ENCODE assay signal across 8 mouse cellular contexts in the genomic region with DNA sequence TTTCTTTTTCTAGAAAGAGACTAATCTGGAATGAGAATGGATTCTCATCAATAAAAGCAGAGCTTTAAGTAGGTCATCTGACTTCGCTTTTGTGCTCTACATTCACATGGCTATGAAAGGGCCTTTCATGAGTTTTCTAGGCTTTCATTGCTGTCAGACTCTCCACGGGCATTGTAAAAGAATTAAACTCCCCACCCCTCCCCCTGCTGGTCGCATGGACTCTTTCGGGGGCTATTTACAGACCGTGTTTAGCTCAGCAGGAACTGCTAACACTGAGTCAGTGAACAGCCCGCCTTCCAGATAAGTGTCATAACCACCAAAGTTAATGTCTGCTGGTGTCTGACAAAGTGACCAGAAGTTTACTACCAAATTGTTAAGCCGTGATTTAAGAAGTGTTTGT. TPM values are rescaled to one million over a fixed set of nuclear protein-coding genes. Genes with fewer than 3 reads are reported as not detected.
DNase-seq lines count a peak whose midpoint lies in the region; ATAC-seq and TF ChIP-seq lines count a peak whose summit lies in the region.

No protein-coding gene starts in this region.

- no peaks in the 10 kb centered on the region for H3K27me3 ChIP-seq in forebrain, embryonic 11.5 days (ENCODE audit: control insufficient read depth, insufficient read depth, low read length)
- no peaks in the 10 kb centered on the region for H3K27me3 ChIP-seq in heart, embryonic 13.5 days (replicated peaks)
- no peaks in the 10 kb centered on the region for H3K27me3 ChIP-seq in thymus, adult 2 months (ENCODE audit: control insufficient read depth, insufficient read depth, low read length)

- no peak for TF ChIP-seq POLR2A in thymus, adult 2 months (IDR thresholded peaks at IDR 0.05; ENCODE audit: control insufficient read depth, extremely low read depth, insufficient read depth, low read length, poor library complexity)

- H3K4me3 ChIP-seq in forebrain, embryonic 11.5 days (ENCODE audit: low read depth, low read length) = no peak overlapping the region
- H3K4me3 ChIP-seq in heart, embryonic 13.5 days = no peak overlapping the region
- no peak overlapping the region for H3K4me3 ChIP-seq in thymus, adult 2 months (ENCODE audit: control insufficient read depth, insufficient read depth, low read length)

- peaks cover 3% of the 10 kb centered on the region; the same call in 1 of the 2 replicates for H3K9me3 ChIP-seq in forebrain, embryonic 11.5 days (ENCODE audit: control insufficient read depth, low read length)
- H3K9me3 ChIP-seq in heart, embryonic 13.5 days = 0 out of 2 replicates have a peak, but pooled peaks cover 3% of the 10 kb centered on the region

- no peaks in the 10 kb centered on the region for H3K36me3 ChIP-seq in forebrain, embryonic 11.5 days (ENCODE audit: control insufficient read depth, insufficient read depth, low read length)
- 0 out of 2 replicates have a peak, but pooled peaks cover 4% of the 10 kb centered on the region for H3K36me3 ChIP-seq in heart, embryonic 13.5 days
- H3K36me3 ChIP-seq in thymus, adult 2 months (ENCODE audit: control insufficient read depth, insufficient read depth, low read length) = no peaks in the 10 kb centered on the region

- peak; percentile 87 for ATAC-seq in forebrain, embryonic 11.5 days (replicated peaks; ENCODE audit: low FRiP score)
- no peak for ATAC-seq in heart, embryonic 13.5 days (ENCODE audit: extremely low read depth, insufficient number of reproducible peaks, low FRiP score, low TSS enrichment)
- ATAC-seq in megakaryocyte-erythroid progenitor cell, adult 5-6 weeks (replicated peaks; ENCODE audit: low FRiP score, low TSS enrichment, poor library complexity, severe bottlenecking) = 0 out of 2 replicates have a peak, but pooled peaks have one; percentile 58

- no peak overlapping the region for H3K9ac ChIP-seq in forebrain, embryonic 11.5 days (ENCODE audit: low read length)
- no peak overlapping the region for H3K9ac ChIP-seq in heart, embryonic 13.5 days

- H3K27ac ChIP-seq in forebrain, embryonic 11.5 days (ENCODE audit: low read depth, low read length) = peak overlapping the region; percentile 92
- peak overlapping the region; percentile 43; the same call in 1 of the 2 replicates for H3K27ac ChIP-seq in heart, embryonic 13.5 days (replicated peaks)
- H3K27ac ChIP-seq in thymus, adult 2 months (ENCODE audit: control insufficient read depth, insufficient read depth, low read length) = no peak overlapping the region

- peaks cover 10% of the 10 kb centered on the region; the same call in 1 of the 2 replicates for H3K4me1 ChIP-seq in forebrain, embryonic 11.5 days (replicated peaks; ENCODE audit: control insufficient read depth, insufficient read depth, low read length)
- peaks cover 31% of the 10 kb centered on the region for H3K4me1 ChIP-seq in heart, embryonic 13.5 days
- H3K4me1 ChIP-seq in thymus, adult 2 months (replicated peaks; ENCODE audit: control insufficient read depth, insufficient read depth, low read length) = peaks cover 10% of the 10 kb centered on the region

- WGBS in forebrain, embryonic 11.5 days = 8% methylated on average over 7 of the region's 7 CpGs
- 30% methylated on average over 7 of the region's 7 CpGs for WGBS in heart, embryonic 13.5 days
- 51% methylated on average over 7 of the region's 7 CpGs for WGBS in thymus, adult 2 months

- no peak for TF ChIP-seq CTCF in thymus, adult 2 months (IDR thresholded peaks at IDR 0.05; ENCODE audit: borderline replicate concordance, control insufficient read depth, extremely low read depth, insufficient read depth, low read length, poor library complexity)

- DNase-seq in thymus, postnatal 14 days = peak; percentile 30
- no peak for DNase-seq in thymus, postnatal 10 days (ENCODE audit: low spot score in 2 of 2)
- DNase-seq in forebrain, embryonic 11.5 days (ENCODE audit: low spot score) = peak; percentile 85
- DNase-seq in layer of hippocampus, adult 9-11 months = peak; percentile 91
- peak; percentile 21 for DNase-seq in skeletal muscle tissue, adult 2 months (ENCODE audit: low read depth, low spot score)
- DNase-seq in thymus, adult 2 months = no peak

- H3K4me2 ChIP-seq in forebrain, embryonic 11.5 days (ENCODE audit: low read depth, low read length, severe bottlenecking) = no peak overlapping the region
- no peak overlapping the region for H3K4me2 ChIP-seq in heart, embryonic 13.5 days

RNA-seq across cellular contexts. Expression of a gene that starts 41.5 kb away (rescaled TPM):
- polyA plus RNA-seq in forebrain, embryonic 11.5 days (2014; fragmentation: Nextera tagmentation; extraction: Ambion mirVana) = 116 and 128 TPM in 2 replicates
- 64.0 and 64.6 TPM in 2 replicates for polyA plus RNA-seq in heart, embryonic 13.5 days (2015; fragmentation: Nextera tagmentation; extraction: Ambion mirVana)
- total RNA-seq in megakaryocyte-erythroid progenitor cell, adult 5-6 weeks (2014; fragmentation: Nextera tagmentation) = 77.0 and 78.4 TPM in 2 replicates
- total RNA-seq in megakaryocyte-erythroid progenitor cell, adult 5-6 weeks (2017) = 159 and 194 TPM in 2 replicates
- polyA plus RNA-seq in thymus, adult 2 months (2012; rRNA removed) = 109 and 113 TPM in 2 replicates

Comparison
In these comparisons a context has a peak if more than half of its experiments do, and no peak if none do; other contexts are left out.
1. DNase-seq: peak in thymus, postnatal 14 days (single experiment), forebrain, embryonic 11.5 days (single experiment), layer of hippocampus, adult 9-11 months (single experiment) and skeletal muscle tissue, adult 2 months (single experiment); none in thymus, postnatal 10 days (0 of 2) and thymus, adult 2 months (single experiment).